Mouse (Mus musculus) forebrain, postnatal 0 days (tissue): Measurements from ENCODE around the gene Ngdn. TPM values are rescaled to one million over a fixed set of nuclear protein-coding genes. Genes with fewer than 3 reads are reported as not detected.
A peak's percentile ranks its signal among the peaks of the same experiment; 100 is the strongest.
"Not testable (repeated sequence)": the region's sequence is repeated elsewhere in the genome, so short reads cannot be mapped to it uniquely, and the experiment has no call there.

Experiments used
- ATAC-seq: fragments of 200-750 bp; cut with Nextera tagmentation; 2 replicates; pipeline ENCODE4 v1.8.0; 2017; ENCODE audit warnings: mild to moderate bottlenecking, moderate library complexity
- DNase-seq: peaks from one replicate; pipeline ENCODE4 v3.0.0-alpha.2; 2015
- H3K27ac ChIP-seq: fragments of 300-500 bp; sonication (generic); 2 replicates; pipeline ENCODE4 v1.5.1; 2014; ENCODE audit warnings: low read depth, mild to moderate bottlenecking, antibody characterized with exemption, low read length, moderate library complexity, mixed read lengths
- H3K27me3 ChIP-seq: fragments of 300-500 bp; sonication (generic); 2 replicates; pipeline ENCODE4 v1.6.1; 2014; ENCODE audit warnings: mild to moderate bottlenecking, low read length, mixed read lengths; ENCODE audit not compliant: insufficient read depth
- H3K36me3 ChIP-seq: fragments of 300-500 bp; sonication (generic); 2 replicates; pipeline ENCODE4 v1.6.1; 2014; ENCODE audit warnings: mild to moderate bottlenecking, moderate library complexity; ENCODE audit not compliant: insufficient read depth
- H3K4me1 ChIP-seq: fragments of 300-500 bp; sonication (generic); 2 replicates; pipeline ENCODE4 v1.6.1; 2014; ENCODE audit warnings: antibody characterized with exemption; ENCODE audit not compliant: insufficient read depth
- H3K4me2 ChIP-seq: fragments of 300-500 bp; sonication (generic); 2 replicates; pipeline ENCODE4 v1.6.1; 2014; ENCODE audit warnings: low read depth, mild to moderate bottlenecking, moderate library complexity
- H3K4me3 ChIP-seq: fragments of 300-500 bp; sonication (generic); 2 replicates; pipeline ENCODE4 v1.5.1; 2014; ENCODE audit warnings: low read depth, low read length, mixed read lengths
- H3K9ac ChIP-seq: fragments of 300-500 bp; sonication (generic); 2 replicates; pipeline ENCODE4 v1.6.1; 2014; ENCODE audit warnings: mild to moderate bottlenecking
- H3K9me3 ChIP-seq: fragments of 300-500 bp; sonication (generic); 2 replicates; pipeline ENCODE4 v1.6.1; 2016; ENCODE audit warnings: low read length
- CTCF ChIP-seq: sonication (generic); IDR thresholded peaks from 2 replicates; pipeline ENCODE4 v1.5.1; 2016; ENCODE audit warnings: antibody characterized with exemption, control low read depth, low read depth
- WGBS: fragments of 180-500 bp; shearing (Covaris S2); extraction: QIAGEN DNeasy Blood & Tissue Kit; methylation state at CpG from one replicate; pipeline ENCODE4 v1.1.7; 2014; 5-methylcytosine and 5-hydroxymethylcytosine counted together
- polyA plus RNA-seq: library from polyadenylated mRNA; unstranded; fragments of >200 nt; fragmentation: Nextera tagmentation; extraction: Ambion mirVana; gene quantifications from 2 replicates; pipeline ENCODE4 v1.2.1, GENCODE M21; 2015
- total RNA-seq: library from RNA; depleted of rRNA; stranded (reverse); fragments of >200 nt; gene quantifications from 2 replicates; pipeline ENCODE4 v1.2.3, GENCODE M21; 2014

Ngdn gene
- total and polyA plus RNA-seq, 2 experiments from 2014 or later = 24.2 to 47.9 TPM

GRCm38 (mm10) chr14:55027653-55028052 is 12.4 kb downstream of the Ngdn start:
- Histone ChIP-seq H3K27me3 (no peaks in the 10 kb centered on the region), H3K4me2 (no peak overlapping the region), H3K27ac (peak overlapping the region; percentile 86), H3K4me3 (no peak overlapping the region), H3K36me3 (peaks cover 23% of the 10 kb centered on the region), H3K4me1 (peaks cover 15% of the 10 kb centered on the region), H3K9me3 (no peaks in the 10 kb centered on the region), H3K9ac (no peak overlapping the region)
- ATAC-seq (peak; percentile 25; the same call in 1 of the 2 replicates), DNase-seq (peak; percentile 54)
- WGBS = 2% methylated on average over 6 of the region's 6 CpGs
- TF ChIP-seq CTCF = peak; percentile 55

DNA sequence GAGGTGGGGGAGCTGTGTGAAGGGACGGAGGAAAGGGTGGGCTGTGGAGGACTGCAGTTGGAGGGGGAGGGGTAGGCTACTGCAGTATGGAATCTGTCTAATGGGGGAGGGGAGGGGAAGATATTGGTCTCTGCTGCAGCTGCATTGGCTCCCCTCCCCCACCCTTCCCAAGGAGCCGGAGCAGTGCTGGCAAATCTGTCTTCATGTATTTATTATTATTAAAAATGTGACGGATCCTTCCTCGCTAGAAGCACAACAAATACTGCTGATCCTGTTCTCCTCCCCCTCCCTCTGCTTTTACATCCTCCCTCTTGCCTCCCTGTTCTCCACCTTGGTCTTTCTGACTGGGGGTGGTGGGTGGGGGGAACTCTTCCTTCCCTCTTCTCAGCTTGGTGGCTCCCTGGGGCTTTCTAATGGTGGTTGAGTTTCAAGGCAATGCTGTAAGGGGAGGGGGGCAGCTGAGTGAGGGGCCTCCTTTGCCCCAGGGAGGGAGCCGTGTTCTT is 13.1 kb downstream of the Ngdn start:
- H3K9me3 ChIP-seq = no peaks in the 10 kb centered on the region
- peak overlapping the region; percentile 40 for H3K9ac ChIP-seq
- peaks cover 15% of the 10 kb centered on the region for H3K36me3 ChIP-seq
- WGBS = 4% methylated on average over 5 of the region's 5 CpGs
- DNase-seq (peak; percentile 63), ATAC-seq (peak; percentile 38)
- H3K4me1 ChIP-seq = peaks cover 15% of the 10 kb centered on the region
- H3K4me3 ChIP-seq = no peak overlapping the region
- H3K27ac ChIP-seq = peak overlapping the region; percentile 86
- H3K4me2 ChIP-seq = peak overlapping the region; percentile 29
- no peak for TF ChIP-seq CTCF
- no peaks in the 10 kb centered on the region for H3K27me3 ChIP-seq

- H3K4me3 ChIP-seq = no peak overlapping the region
- 9% methylated on average over 11 of the region's 11 CpGs for WGBS
- peak; percentile 44; the same call in 1 of the 2 replicates for ATAC-seq
- H3K9ac ChIP-seq = no peak overlapping the region; the same call in none of the 2 replicates
- H3K4me1 ChIP-seq = peaks cover 15% of the 10 kb centered on the region
- peaks cover 10% of the 10 kb centered on the region; the same call in 1 of the 2 replicates for H3K36me3 ChIP-seq
- H3K27ac ChIP-seq = peak overlapping the region; percentile 86
- TF ChIP-seq CTCF = peak; percentile 71
- DNase-seq = peak; percentile 76
- peak overlapping the region; percentile 29; the same call in 1 of the 2 replicates for H3K4me2 ChIP-seq
- no peaks in the 10 kb centered on the region for H3K9me3 ChIP-seq
- H3K27me3 ChIP-seq = no peaks in the 10 kb centered on the region
These were observed 13.9 kb downstream of the Ngdn start for GRCm38 (mm10) chr14:55029034-55029698.

DNA sequence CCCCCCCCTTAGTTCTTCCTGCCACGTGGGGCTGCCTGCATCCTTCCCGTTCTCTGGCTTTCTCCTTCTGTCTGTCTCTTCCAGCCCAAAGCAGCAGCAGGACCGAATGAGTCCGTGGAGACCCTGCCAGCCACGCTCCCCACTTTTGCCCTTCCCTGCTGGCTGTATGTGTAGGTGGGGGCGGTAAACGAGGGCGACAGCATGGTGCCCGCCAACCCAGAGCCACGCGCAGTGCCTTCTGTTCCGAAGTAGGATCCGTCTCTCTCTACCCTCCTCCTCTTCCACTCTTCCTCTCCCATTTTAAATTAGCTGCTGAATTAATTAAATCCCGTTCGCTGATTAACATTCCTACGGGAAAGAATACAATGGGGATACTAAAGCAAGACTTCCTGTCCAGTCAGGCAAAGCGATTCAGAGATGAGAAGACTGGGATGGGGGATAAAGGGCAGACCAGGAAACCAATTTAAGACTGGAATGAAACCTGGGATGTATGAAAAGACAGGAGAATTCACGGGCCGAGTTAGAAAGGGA is 17.5 kb downstream of the Ngdn start:
- H3K4me1 ChIP-seq = peaks cover 15% of the 10 kb centered on the region
- no peaks in the 10 kb centered on the region for H3K9me3 ChIP-seq
- TF ChIP-seq CTCF = no peak
- no peaks in the 10 kb centered on the region for H3K36me3 ChIP-seq
- DNase-seq = peak; percentile 60
- H3K27ac ChIP-seq = peak overlapping the region; percentile 54
- H3K4me3 ChIP-seq = 0 out of 2 replicates have a peak overlapping the region, but pooled peaks have one; percentile 0
- WGBS = 8% methylated on average over 19 of the region's 19 CpGs
- H3K9ac ChIP-seq = peak overlapping the region; percentile 37; the same call in 1 of the 2 replicates
- H3K4me2 ChIP-seq = peak overlapping the region; percentile 42
- peak; percentile 58 for ATAC-seq
- H3K27me3 ChIP-seq = no peaks in the 10 kb centered on the region

- H3K9ac ChIP-seq, DNase-seq, H3K9me3 ChIP-seq, H3K36me3 ChIP-seq, H3K27me3 ChIP-seq, ATAC-seq, H3K4me3 ChIP-seq, H3K27ac ChIP-seq, H3K4me2 ChIP-seq, H3K4me1 ChIP-seq: not testable (repeated sequence)
- no CpG with 5 or more reads among the region's 2 CpGs for WGBS
These were observed 28.4 kb downstream of the Ngdn start for GRCm38 (mm10) chr14:55043694-55044093.

GRCm38 (mm10) chr14:55047971-55048531 is 32.8 kb downstream of the Ngdn start:
- no peak for DNase-seq
- H3K27ac ChIP-seq = no peak overlapping the region
- H3K36me3 ChIP-seq = no peaks in the 10 kb centered on the region
- no peaks in the 10 kb centered on the region for H3K9me3 ChIP-seq
- TF ChIP-seq CTCF = no peak
- H3K27me3 ChIP-seq = no peaks in the 10 kb centered on the region
- H3K4me2 ChIP-seq = no peak overlapping the region
- no peak for ATAC-seq
- no peak overlapping the region for H3K9ac ChIP-seq
- peaks cover 4% of the 10 kb centered on the region; the same call in 1 of the 2 replicates for H3K4me1 ChIP-seq
- H3K4me3 ChIP-seq = no peak overlapping the region
- 76% methylated on average over 2 of the region's 2 CpGs for WGBS

- DNase-seq = peak; percentile 94
- Histone ChIP-seq H3K9ac (peak overlapping the region; percentile 19; the same call in 1 of the 2 replicates), H3K36me3 (no peaks in the 10 kb centered on the region), H3K4me3 (peak overlapping the region; percentile 37), H3K27me3 (no peaks in the 10 kb centered on the region), H3K27ac (peak overlapping the region; percentile 98), H3K9me3 (no peaks in the 10 kb centered on the region), H3K4me2 (peak overlapping the region; percentile 60), H3K4me1 (peaks cover 29% of the 10 kb centered on the region)
- TF ChIP-seq CTCF = no peak
- ATAC-seq = peak; percentile 16
- WGBS = 18% methylated on average over 9 of the region's 9 CpGs
These were observed 37.2 kb downstream of the Ngdn start for GRCm38 (mm10) chr14:55052496-55052895.
